Mouse (Mus musculus) naive thymus-derived CD4-positive, alpha-beta T cell, adult 2 months (primary cell): ENCODE results near the gene Calcr.
"Not testable (repeated sequence)": the region's sequence is repeated elsewhere in the genome, so short reads cannot be mapped to it uniquely, and the experiment has no call there.

ENCODE experiments used
- DNase-seq: peaks from one replicate; pipeline ENCODE4 v3.0.0-alpha.2; 2011; ENCODE audit warnings: low read depth

The Calcr gene

DNA sequence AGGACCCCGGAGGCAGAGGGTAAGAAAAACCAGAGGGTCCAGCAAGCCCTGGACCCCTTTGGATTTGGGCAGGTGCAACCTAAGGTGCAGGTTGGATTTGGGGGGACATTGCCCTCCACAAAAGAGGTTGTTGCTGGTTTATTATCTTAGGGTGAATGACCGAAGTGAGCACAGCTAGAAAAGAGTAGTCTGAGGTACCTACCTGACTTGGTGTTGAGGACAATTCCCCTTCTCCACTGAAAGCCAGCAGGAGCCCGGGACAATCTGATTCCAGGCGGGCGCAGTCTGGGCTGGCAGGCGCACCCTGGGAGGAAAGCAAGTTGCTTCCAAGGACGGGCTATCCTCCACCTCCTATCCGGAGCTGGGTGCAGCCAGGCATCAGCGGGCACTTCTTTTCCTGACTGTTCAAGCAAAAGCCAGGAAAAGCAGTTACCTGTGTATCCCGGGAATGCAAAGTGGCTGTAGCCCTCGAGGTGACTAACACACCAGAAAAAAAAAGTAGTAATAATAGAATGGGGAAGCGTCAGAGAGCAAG is at the start of gene Calcr:
Gene Calcr (minus strand): TSS at position 485 of the 535 bp plus-strand sequence.
- DNase-seq: no peak

DNA sequence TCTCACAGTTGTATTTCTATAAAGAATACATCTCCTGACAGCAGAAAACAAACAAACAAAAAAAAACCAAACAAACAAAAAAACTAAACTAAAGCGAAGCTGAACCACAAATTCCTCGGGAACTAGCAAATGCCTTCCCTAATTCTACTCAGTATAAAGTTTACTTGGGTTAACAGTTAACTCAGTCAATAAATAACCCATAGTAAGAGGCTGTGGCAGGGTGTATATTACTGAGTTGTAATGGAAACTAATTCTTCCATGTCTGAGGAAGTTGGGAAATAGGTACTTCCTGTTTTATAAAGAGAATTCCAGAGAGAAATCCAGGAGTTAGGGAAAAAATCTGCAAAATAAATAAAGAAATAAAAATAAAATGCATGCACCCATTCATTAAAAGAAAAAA is 3.0 kb upstream of the Calcr start:
- no peak for DNase-seq

DNA sequence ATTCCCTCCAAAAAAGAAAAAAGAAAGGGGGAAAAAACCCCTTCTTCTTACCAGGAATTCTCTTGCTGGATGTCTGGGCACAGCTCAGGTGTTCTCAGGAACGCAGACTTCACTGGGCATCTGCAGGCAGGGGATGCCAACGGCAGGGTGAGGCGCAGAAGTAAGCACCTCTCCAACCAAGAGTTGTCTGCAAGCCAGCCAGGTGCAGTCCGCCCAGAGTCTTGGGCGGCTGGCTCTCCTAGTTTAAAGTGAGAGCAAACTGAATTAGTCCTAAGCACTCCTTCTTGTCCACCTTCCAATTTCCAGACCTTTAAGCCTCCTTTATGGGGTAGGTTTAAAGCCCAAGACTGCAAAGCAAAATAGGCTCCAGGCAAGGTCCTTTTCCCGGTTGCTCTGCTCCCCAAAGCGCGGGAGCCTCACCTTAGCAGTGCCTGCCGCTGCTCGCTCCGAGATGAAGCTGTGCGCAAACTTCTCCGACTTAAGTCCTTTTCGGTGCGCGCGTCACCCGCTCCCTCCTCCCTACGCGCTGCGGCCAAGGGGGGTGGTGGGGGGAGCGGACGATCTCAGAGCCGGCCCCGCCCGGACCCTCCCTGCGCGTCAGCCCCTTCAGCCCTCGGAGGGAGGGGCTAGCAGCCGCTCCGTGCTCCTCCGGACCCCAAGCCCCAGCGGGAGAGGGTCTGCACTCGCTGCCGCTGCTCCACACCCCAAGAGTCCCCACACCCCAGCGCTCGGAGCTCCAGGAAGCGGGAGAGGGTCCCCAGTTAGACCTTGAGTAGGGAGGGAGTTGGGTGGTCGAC is 1.1 kb downstream of the Calcr start:
- no peak for DNase-seq

DNA sequence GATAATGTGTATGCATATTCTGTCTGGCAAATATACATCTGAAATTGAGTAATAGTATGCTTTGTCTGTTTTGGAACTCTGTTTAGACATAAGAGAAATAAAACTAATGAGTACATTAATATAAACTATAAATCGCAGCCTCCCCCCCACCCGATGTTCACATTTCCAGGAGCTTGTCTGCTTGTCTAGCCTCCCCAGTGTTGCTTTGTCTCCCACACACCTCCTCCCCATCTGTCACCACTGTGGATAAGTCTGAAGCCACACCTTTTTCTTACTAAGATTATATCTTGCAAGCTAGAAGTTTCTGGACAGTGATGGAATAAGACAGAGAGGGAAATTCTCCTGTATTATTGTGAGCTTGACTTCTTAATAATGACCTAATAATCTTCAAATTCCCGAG is 12.9 kb downstream of the Calcr start:
- no peak for DNase-seq

DNA sequence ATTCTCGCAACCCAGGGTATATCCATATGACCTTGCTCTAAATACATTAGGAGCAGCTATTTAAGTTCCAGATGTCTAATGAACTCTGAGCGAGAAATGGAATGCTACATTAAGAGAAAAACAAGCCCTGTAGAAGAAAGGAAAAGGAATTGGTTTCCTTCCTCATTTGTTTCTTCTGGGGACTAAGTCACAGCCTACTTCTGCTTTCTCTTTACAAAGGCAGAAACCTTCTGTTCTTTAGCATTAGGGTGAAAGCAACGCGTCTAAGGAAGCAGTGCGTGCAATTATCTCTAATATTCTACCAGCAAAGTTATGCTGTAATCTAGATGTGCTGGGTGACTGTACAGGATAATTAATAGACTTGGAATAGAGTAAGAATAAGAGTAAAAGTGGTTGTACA is 14.9 kb downstream of the Calcr start:
- DNase-seq: no peak

DNA sequence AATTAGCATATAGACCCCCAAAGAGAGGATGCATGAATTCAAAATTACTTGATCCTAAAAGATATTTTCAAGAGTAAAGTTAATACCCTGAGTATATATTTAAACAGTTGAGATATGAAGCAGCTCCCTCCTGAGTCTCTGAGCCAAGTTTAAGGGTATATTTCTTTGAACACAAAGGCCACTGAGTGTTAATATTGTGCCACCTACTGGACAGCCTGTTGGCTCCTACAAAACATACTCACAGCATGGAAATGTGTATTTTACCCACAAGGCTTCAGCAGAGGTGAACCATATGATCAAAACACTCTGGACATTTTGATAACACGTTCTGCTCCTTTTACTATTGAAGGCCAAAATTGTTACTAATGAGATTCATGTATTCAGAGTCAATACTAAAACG is 19.0 kb downstream of the Calcr start:
- DNase-seq: no peak

DNA sequence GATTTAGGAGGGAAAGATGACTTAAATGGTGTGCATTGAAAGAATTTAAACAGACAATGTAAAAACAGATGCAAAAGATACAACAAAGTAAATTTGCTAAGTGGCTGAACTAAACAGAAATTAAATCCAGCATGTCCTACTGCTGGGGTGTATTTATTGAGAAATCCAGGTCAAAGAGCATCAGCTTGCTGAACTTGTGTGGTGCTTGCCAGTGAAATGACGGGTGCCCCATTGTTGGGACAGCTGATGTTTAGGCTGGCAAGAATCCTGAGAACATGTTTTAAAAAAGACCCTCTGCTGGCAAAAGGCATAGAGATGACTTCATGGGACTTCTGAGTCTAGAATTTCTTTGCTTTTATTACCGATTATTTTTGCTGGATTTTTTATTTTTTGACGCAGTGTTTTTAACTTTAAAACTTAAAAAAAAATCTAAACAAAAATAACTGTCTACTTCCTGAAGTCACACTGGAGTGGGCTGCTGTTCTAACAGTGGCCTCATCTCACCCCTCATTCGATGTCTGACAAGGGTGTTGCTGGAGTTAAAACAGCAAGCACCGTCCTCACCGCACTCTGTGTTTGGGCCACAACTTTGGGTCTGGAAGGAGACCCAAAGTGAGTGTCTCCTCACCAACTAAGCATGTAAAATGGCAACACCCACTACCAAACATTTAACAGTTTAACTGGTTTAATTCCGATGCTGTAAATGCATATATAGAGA is 22.4 kb downstream of the Calcr start:
- DNase-seq: no peak

DNA sequence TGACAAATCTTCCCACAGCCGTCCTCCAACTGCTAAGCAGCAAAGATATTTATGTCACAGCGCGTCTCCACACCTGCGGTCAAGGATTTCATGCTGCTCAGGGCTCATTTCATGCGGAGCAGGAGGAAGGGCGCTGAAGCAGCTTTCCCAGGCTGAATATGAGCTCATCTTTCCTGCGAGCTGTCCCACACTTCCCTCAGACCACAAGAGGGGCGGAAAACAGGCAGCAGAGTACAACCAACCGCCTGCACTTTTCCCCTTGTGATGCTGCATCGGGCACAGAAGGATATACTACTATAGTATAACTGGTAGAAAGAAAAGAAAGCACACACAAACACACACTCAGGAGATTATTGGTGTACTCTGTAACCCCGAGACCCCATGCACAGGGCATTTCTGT is 23.2 kb downstream of the Calcr start:
- no peak for DNase-seq

DNA sequence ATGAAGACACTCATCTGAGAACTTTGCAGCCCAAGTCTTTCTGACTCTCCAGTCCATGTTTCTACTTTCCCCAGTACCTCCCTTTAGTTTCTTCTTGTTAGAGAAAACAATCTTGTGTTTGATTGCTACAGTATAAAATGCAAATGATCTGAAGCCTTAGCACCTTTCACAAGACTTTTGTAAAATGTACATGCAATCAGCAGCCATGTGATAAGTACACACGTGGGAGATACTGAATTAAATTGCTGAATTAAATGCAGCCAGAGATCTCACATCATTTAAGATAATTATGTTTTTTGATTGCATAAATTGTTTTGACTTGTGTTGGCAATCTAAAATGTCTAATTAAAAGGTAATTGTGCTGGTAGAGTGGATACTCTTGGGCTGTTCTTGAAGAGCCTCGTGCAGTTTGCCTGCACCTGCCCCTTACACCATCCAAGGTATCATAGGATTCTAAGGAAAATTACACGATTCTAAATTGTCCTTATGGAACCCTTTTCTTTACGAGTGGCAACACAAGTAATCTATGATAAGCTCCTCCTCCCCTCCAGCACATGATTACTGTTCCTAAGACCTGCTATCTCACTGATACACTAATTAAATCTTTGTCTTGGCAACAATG is 34.2 kb downstream of the Calcr start:
- no peak for DNase-seq

DNA sequence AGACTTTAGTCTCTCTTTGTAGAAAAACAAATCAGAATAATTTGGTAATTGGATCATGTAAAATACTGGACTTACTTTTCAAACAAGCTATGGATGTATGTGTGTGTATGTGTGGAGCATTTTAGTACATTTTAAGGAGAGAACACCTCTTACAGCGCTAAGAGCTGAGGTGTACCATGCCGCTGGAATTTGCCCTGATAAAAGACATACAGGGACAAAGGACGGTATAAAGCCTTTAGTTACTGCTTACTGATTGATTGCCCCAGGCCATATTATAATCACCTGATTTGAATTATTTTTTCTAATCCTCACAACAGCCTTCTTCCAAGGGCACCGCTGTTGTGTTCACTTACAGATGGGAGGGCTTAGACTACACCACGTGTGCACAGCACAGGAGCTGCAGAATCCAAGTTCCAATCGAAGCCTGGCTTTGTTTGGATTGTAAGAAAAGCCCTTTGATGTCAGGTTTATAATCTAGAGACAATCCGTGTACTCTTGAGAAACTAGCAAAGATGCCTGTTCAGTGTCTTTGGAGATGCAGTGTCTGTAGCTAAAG is 76.3 kb downstream of the Calcr start:
- no peak for DNase-seq

DNA sequence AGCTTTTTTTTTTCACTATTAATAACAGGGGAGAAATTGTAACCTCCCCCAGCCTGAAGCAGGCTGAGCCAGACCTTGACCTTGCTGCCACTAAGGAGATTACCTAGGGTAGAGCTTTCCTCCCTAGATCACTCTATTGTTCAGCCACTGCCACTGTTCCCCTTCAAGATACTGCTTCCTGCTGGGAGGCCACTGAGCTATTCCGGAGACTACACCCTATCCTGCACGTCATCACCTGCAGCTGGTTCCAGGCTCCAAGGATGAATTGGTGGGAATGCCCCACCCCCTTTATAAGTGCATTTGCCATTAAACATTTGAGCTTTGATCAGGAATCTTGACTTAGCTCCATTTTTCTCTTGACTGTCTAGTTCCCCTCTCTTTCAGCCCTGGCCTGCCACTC is 86.2 kb downstream of the Calcr start:
- DNase-seq: not testable (repeated sequence)

DNA sequence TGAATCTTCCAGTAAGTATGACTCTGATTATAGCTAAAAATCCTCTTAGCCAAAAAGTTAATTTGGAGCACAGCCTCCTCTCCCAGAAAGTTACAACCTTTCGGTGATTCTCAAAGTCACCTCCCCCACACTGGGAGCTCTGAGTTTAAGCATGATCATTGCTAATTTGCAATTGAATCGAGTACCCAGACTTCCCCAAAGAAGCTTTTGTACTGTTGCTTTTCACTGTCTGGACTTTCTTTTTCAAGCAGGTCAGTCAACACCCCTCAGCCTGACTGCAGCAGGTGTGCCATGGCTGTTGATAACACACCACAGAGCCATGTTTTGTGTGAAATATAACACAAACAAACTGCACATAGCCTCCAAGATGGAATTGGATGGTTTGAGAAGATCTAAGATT is 86.7 kb downstream of the Calcr start:
- DNase-seq: no peak

DNA sequence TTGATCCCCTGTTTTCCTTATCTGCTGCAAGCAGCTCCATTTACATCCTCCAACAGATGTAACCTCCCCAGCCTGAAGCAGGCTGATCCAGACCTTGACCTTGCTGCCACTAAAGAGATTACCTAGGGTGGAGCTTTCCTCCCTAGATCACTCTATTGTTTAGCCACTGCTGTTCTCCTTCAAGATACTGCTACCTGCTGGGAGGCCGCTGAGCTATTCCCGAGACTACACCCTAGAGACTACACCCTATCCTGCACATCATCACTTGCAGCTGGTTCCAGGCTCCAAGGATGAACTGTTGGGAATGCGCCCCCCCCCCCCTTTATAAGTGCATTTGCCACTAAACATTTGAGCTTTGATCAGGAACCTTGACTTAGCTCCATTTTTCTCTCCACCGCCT is 92.6 kb downstream of the Calcr start:
- DNase-seq: not testable (repeated sequence)

DNA sequence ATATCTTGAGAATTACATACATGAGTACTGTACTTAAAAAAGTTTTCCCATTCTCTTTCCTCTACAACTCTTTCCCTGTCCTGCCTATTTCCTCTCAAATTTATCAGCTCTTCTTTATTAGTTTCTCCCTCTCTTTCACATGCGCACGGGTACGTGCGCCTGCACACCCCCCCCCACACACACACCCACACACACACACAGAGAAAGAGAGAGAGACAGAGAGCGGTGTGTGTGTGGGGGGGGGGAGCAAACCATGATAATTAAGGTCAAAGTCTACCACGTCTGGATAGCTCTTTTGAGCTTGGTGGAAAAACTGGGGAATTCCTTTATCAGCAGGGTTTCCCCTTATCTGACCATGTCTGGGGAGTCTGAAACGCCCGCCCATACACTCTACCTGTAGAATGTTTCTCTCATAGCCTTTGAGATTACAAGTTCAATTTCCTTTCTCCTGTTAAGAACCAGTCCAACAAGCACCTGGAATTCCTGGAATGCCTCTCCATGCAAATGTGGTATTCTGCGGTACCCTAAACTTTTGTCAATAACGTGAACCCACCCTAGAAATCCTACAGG is 100.3 kb downstream of the Calcr start:
- DNase-seq: no peak

DNA sequence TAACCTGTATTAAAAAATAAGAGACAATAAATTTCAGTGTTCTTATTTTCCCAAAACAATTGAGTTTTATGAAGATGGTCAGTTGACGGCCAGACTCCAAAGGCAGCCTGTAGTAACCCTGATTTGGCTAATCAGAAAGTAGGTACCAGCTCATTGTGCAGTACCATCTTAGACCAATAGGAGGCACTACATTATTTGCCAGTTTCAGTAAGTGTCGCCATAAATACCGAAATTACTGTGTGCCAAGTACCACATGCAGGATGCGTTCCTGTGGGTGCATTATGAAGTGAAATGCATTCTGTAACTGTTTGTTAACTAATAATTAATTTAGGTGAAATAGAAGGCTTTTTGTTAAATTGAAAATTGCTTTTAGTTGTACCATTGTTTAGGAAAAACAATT is 106.1 kb downstream of the Calcr start:
- DNase-seq: no peak
